Mouse (Mus musculus) testis, postnatal 10 days (tissue): ENCODE measurements around the gene Hspa14.

Source experiments
- DNase-seq: peaks from one replicate; pipeline ENCODE4 v3.0.0; 2021; ENCODE audit warnings: low spot score

Hspa14 gene

DNA sequence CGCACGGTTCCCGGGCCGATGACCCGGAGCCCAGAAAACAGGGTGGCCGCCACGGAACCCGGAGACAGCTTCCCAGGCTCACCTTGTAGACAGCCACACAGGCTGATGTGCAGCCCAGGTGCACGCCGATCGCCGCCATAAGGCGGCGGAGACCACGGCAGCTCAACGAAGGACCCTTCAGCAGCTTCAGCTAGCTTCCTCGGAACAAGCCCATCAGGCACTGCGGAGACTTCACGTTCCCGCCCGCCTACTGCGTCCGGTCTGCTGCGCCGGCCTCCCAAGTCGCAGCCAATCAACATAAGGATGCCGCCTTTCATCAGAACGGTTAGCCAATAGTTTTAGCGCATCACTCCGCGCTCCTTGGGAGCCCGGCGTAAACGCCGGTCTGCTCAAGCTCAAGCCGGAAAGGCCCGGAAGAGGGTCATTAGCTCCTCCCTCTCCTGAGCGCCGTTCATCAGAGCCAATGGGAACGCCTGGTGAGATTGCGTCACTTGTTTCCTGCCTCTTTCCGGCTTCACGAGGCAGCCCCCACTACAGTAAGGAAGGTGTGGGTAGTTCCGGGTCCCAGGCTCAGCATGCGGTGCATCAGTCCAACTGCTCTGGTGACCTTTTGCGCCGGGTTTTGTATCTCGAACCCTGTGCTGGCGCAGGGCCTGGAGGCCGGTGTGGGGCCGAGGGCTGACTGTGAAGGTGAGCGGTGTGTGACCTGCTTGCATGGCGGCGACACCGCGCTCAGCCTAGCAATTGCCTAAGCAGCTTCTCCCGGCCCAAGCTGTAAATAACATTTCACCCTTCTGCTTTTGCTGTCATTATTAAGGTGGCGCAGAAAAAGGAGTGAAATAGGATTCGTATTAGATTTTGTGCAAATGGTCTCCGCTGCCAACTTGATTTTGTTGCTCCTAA is at the start of gene Hspa14, which contains the start of the genes Gm45902 and Cdnf:
Gene Hspa14, minus strand, starts transcription at position 263 of the 903 bp plus-strand sequence.
Gene Gm45902, minus strand, starts transcription at position 239 of the 903 bp plus-strand sequence.
Gene Cdnf, plus strand, starts transcription at position 479 of the 903 bp plus-strand sequence.
- DNase-seq: peak; percentile 92

DNA sequence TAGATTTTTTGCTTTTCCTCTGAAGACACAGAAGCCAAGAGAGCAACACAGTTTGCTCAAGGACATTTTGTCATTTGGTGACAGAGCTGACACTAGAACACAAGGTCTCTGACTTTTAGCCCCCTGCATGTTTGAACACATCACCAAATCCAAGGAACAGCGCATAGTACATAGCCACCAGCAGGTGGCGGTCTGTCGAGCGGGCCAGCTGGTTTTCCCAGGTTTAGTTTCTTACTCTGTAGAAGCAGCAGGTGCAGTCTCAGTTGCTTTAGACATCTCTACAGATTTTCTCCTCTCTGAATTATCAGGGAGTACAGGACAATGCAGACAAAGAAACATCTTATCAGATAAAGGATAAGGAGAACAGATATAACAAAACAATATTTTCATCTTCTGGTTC is 34.0 kb upstream of the Hspa14 start:
- DNase-seq: peak; percentile 57

DNA sequence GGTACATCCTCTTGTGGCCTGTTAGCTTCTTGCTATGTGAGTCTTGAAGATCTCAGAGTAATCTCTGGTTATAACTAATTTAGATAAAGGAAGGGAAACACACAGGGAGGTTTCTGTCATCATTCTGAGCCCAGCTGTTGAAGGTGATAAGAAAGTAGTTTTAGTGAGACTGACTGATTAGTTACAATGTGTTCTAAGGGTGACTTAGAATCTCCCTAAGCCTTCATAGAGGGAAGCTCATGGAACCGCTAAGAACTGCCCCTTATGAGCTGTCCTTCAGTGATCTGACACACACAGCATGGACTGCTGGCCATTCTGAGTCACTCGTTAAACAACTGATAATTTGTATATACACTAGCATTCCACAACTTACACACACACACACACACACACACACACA is 33.4 kb upstream of the Hspa14 start:
- no peak for DNase-seq

DNA sequence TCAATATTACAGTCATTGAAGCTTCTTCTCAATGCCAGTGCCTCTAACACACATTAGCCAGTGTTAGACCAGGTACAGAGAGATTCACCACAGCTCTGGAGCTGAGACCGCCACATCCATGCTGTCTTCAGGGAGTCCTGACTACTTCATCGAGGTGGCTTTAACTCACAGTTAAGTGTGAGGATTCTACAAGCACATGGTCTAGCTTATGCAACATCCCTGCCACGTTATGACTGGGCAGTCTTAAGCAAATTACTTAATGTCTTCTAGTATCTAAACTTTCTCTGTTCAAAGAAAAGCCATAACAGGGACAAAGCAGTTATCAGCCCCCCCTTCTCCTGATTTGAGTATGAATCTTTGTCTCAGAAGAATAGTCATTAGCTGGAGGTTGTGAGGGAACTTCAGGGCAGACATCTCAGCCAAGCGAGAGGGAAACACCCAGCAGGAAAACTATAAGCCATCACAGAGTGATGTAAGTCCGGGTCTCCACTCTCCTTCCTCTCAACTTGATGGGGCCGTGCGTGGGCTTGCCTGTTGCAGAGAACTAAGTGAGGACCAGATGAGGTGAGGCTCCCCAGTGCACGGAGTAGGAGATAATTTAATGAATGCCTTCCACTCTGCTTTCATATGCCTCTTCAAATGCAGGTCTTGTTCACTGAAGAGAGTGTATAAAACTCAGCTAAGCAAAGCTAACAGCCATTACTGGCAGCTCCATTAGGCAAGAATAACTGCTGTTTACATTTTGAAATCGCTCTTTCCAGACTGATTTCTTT is 28.9 kb upstream of the Hspa14 start:
- DNase-seq: no peak

DNA sequence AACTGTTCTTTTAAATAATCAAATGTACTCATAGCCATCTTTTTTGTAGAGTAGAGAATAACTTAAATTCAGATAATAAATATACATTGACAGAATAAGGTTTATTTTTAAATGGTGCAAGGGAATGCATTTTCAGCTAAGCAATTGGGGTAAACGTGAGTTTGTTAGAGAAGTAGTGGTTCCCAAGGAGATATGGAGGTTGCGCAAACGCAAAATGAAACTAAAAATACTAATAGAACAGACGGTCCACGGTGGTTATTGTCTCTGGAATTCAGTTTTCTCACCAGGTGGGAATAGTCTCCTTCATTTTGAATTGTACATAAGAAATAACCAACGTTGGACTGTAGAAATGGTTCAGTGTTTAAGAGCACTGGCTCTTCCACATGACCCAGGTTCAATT is 13.7 kb upstream of the Hspa14 start:
- DNase-seq: no peak

DNA sequence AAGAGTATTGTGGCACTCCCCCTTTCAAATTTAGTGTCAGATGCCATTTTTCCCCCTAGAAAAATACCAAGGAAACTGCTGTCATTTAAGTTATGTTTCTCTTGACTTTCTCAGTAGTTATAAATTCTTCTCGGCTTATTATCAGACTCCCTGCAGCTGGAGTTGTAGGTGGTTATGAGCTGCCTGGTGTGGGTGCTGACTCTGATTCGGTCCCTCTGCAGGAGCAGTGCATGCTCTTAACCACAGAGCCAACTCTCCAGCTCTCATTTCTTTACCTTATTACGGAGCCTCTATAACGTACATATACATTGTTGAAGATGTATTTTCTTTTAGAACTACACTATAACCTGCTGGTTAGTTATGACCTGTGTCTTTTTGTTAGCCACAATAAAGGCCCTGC is 9.9 kb upstream of the Hspa14 start:
- no peak for DNase-seq

DNA sequence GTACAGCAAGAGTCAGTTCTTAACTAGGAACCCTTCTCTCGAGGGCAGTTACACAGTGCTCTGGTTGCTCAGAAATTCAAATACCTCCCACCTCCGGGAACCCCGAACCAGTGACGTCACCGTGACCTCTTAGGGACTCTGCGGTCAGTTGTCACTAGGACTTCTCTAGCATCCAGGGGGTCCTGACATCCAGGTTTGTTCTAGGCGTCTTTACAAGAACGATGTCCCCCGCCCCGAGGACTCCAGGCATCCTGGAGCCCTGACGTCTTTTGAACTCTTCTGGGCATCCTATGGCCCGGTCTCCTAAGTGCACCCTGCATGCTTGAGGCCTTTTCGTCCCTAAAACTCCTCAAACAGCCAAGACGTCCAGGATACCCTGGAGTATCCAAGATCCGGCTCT is 538 bp downstream of the Hspa14 start:
- peak; percentile 62 for DNase-seq

DNA sequence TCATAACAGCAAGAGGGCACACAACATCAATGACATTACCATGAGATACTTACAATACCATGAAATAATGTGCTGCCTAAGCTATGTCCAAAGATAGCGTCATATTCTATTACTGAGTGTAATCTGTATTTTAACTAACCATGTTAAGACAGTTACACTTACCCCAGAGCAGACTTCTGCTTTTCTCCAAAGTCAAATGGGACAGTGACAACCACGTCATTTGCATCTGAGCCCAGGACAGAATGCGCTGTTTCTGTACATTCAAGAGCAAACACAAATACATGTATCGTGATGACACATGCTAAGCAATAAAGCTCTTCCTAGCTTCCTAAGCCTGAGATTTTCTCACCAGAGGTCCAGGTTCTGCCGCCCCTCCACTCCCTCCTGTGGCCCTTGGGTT is 11.7 kb downstream of the Hspa14 start:
- DNase-seq: no peak

DNA sequence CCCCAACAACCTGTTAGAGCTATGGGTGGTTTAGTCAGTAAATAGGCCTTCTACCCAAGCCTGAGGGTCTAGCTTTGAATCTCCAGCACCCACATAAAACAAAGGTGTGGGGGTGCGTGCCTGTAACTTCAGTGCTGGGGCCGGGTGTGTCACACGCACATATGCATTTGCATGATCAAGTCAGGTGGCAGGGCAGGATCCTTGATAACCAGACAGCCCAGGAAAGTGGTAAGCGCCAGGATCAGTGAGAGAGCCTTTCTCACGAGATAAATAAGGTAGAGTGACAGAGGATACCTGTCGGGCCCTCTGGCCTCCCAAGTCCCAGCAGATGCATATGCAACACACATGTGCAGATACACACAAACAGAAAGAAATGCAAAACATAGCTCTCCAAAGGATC is 13.1 kb downstream of the Hspa14 start:
- no peak for DNase-seq

DNA sequence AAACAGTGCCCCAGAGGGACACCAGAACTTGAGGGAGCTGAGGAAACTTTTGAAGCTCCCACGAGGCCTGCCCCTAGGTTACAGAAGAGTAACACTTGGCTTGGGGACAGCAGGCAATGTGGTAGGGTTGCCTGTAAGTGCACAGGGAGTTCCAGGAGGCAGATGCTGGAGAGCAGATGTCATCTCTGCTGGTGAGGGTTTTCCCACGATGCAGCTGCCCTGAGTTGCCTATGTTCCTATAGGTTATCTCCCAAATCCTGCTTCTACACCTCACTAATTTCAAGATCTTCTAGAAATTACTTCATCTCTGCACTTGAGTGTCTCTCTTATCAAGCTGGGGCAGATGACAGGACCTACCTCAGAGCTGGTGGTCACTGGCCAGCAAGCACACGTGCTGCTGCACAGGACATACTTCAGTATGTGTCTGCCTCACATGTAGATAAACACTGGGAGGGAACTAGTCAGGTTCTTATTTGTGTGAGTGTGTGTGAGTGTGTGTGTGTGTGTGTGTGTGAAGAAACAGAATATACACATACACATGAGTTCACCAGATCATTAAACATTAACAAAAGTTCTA is 18.7 kb downstream of the Hspa14 start:
- no peak for DNase-seq

DNA sequence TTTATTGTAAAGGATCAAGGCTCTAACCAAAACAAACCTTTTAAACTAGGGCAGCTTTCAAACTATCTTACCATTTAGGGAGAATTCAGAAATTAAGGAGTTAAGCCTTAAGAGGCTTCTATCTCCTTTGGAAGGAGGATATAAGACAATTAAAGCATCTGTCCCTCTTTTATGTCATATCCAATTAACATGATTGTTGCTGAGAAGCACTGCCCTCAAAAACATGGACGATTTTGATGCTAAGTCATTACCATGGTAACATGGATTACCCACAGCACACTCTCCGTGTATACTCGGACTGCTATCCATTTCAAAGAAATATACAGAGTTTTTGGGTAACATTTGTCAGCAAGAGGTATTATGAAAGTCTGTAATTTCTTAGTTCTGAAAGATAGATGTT is 22.8 kb downstream of the Hspa14 start:
- no peak for DNase-seq

DNA sequence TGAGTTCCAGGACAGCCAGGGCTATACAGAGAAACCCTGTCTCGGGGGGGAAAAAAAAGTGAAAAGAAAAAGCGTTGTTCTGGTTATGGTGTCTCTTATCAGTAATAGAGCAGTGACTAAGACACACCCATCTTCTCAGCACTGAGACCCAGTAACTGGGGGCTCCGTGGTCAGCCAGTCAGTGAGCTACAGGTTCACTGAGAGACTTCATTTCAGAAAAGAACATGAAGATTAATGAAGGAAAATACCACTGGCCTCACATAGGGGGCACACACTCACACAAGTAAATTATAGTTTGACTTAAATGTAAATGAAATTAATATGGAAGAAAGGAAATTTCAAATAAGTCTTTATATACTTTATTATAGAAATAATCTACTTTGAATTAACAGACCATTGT is 32.4 kb downstream of the Hspa14 start:
- DNase-seq: no peak

DNA sequence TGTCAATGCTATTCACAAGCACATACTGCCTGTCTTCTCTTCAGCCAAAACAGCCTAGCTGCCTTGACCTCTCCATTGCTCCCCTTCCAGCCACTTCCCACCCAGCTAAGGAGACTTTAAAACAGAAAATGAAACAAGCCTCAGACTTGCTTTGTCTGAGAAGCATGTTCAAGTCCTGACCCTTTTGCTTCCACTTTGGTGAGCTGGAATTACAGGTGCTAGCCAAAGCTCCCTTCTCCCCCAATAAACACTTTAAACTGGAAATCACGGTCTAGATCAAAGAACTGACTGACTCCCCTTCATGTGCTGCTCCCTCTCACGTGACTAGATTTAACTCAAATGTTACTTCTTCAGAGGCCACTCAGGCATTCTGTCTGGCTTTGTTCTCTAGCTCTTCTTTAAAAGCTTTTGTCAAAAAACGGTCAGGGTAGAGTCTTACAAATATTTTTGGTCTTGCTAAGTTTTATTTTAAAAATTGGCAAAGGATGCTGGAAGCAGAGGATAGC is 36.8 kb downstream of the Hspa14 start:
- no peak for DNase-seq

DNA sequence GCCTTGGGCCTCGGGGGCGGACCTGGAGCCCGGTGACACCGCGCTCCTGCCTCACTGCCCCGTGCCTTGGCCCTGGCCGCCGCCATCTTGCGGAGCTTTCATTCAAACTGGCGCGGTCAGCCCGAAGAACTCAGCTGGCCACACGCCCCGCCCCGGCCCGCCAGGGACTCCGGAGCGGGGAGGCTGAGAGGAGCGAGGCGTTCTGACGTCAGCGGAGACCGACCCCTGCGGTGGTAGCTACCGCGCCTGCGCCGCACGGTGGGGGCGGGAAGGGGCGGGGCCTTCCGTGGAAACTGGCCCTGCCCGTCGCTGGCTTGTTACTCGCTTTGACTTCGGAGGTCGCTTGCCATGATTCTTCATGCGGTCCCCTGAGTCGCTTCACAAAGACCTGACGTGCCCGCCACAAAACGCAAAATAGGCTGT is 37.7 kb downstream of the Hspa14 start, which contains the start of gene Suv39h2:
Gene Suv39h2, minus strand, starts transcription at position 171 of the 423 bp plus-strand sequence.
- DNase-seq: peak; percentile 99

DNA sequence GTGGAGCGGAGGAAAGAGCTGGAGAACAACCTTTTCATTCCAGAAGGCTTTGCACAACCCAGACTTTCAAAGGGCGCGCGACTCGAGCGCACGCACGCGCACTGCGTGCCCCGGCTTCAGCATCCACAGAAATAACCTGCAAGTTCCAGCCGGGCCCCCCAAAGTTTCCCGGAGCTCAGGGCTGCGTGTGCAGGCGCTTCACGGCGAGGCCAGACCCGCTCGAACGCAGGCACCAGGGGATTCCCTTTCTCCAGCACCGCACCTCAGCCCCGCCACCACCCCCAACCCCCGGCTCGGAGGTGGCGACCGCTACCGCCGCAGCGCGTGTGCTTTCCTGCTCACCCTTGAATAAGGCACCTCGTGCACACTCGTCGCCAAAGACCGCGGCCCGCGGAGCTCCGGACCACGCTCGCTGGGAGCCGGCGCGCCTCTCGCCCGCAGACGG is 38.2 kb downstream of the Hspa14 start:
- peak; percentile 73 for DNase-seq

DNA sequence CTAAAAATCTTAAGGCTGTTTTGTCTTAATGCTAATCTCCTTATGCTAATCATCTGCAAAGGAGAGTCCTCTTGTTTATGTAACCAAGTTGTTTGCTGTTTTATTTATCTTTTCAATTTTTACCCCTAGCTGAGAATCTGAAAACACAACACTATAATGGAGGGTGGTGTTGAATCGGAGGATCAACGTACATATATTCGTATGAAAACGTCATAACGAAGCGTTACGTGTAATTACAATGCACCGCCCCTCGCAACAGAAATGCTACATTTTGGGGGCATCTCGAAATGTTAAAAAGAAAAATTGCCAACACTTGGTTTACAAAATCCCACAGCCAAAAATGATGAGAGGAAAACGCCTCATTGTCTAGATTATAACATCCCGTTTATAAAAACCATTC is 38.7 kb downstream of the Hspa14 start:
- no peak for DNase-seq

DNA sequence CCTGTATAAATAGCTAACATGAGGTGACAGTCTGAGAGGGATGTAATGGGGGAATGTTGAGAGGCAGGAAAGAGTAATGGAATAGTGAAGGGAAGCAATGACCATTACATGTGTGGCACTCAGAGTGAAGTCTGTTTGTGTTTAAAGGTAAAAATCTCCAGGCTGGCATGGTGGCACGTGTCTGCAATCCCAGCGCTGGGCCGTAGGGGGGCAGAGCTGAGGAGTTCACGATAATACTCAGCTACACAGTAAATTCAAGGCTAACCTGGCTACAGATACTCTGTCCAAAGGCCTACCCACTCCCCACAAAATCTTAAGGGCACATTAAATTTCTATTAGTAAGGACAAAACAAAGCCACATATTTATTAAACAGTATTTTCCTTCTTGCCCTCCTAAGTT is 56.0 kb downstream of the Hspa14 start:
- DNase-seq: no peak

DNA sequence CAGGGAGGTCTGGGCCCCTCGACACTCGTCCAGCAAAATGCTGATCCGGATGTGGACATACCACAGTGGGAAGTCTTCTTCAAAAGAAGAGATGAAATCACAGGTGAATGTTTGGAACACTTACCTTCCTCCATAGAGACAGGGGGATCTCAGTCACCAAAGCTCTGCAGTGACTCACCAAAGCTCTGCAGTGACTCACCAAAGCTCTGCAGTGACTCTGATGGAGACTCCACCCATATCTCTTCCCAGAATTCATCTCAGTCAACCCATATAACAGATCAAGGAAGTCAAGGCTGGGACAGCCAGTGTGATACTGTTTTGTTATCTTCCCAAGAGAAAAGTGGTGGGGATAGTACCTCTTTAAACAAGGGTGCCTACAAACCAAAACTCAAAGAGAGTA is 59.5 kb downstream of the Hspa14 start:
- DNase-seq: no peak

DNA sequence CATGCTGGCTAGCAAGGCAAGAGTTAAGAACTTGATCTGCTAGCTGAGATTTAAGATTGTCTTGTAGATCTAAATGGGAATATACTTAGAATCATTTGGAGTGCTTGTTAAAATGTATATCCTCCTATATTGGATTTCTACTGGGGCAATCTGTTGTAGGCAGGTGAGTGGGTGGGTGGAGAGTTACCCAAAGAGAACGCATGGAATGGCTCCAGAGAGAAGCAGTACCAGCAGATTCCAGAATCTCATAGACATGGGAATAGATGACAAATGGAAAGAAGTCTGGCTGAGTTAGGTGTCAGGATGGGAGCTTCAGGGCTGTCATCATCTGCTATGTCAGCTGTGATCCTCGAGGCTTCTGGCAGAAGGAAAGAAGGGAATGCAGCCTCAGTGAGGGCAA is 63.2 kb downstream of the Hspa14 start:
- DNase-seq: no peak

DNA sequence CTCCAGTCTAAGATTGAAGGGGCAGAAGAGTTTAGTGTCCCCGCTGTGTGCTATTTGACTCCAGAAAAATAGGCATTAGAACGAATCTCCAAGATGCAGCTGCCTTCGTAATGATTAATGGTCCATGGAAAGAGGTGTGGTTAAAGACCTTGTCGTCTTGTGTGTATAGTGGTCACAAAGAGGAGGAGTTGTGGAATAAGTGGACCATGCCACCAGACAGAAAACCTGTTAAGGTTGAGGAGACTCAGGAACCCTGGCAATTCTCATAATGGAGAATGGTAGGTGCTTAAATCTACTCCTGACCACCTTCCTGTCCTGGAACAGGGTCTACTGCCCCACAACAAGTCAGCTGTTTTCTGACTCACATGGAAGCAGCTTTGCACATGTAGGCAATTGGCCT is 66.6 kb downstream of the Hspa14 start:
- no peak for DNase-seq

DNA sequence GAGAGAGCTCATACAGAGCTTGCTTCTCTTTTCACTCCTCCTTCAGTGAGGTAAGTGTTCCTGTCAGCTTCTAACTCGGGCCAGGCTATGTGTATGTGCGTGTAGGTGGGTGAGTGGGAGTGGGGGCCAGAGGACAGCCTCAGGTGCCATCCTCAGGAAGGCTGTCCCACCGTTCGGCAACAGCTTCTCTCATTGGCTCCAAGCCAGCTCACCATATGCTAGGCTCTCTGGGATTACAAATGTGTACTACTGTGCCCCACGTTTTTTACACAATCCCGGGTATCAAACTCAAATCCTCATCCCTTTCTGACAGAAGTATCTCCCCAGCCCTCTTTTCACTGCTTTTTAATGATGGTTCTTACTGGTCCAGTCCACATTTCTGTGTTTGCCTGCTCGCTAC is 68.4 kb downstream of the Hspa14 start:
- no peak for DNase-seq
